Mouse (Mus musculus) kidney, adult 9 months (tissue): ENCODE results near the gene Cfap54.
A peak's percentile ranks its signal among the peaks of the same experiment; 100 is the strongest.

Experiments used
- DNase-seq: peaks from one replicate; pipeline ENCODE4 v3.0.0; 2022

The Cfap54 gene

GRCm38 (mm10) chr10:92933616-92934015, 147.8 kb downstream of the Cfap54 start:
- no peak for DNase-seq

DNA sequence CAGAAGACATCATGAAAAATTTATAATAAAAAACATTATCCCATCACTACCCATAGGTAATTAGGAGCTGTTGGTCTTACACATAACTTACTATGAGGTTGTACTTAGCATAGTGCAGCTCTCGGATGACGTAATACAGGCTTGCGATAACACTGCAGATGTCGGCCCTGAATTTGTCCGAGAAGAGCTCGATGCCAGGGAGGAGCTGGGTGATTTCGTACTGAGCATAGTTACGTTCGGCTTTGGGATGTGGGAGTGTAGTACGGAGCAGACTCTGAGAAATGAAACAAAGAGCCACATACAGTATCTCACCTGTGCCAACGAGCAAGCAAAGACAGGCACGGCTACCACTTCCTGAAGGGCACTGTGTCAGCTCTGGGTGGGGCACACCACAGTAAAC, 149.0 kb downstream of the Cfap54 start:
- DNase-seq = no peak

DNA sequence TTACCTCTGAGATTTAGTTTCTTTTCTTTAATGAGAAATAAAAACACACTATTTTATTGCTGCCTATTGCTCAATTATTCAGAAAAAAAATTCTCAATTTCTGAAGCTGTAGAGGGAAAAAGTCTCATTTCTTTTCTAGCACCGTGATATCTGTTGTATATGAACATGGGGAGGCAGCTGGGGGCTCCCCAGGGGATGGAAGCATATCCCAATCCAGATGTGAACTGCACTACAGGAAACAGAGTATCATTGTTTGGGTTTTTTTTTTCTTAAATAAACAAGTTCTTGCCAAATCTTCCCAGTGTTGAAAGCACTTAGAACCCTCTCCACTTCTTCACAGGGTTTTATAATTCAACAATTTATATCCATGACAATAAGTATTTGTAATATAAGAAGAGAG, 151.4 kb downstream of the Cfap54 start:
- DNase-seq = no peak

- DNase-seq = peak; percentile 3
Measured at GRCm38 (mm10) chr10:92928256-92928655, 153.2 kb downstream of the Cfap54 start.

DNA sequence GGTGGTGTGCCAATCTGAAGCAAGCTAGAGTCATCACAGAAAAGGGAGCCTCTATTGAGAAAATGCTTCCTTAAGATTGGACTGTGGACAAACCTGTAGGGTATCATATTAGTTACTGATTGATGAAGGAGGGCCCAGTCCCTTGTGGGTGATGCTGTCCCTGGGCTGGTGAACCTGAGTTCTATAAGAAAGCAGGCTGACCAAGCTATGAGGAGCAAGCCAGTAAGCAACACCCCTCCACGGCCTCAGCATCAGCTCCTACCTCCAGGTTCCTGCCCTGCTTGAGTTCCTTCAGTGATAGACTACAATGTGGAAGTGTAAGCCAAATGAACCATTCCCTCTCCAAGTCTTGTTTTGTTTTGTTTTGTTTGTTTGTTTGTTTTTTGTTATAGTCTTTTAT, 162.9 kb downstream of the Cfap54 start:
- DNase-seq = no peak

GRCm38 (mm10) chr10:92907246-92907645, 174.2 kb downstream of the Cfap54 start:
- no peak for DNase-seq

DNA sequence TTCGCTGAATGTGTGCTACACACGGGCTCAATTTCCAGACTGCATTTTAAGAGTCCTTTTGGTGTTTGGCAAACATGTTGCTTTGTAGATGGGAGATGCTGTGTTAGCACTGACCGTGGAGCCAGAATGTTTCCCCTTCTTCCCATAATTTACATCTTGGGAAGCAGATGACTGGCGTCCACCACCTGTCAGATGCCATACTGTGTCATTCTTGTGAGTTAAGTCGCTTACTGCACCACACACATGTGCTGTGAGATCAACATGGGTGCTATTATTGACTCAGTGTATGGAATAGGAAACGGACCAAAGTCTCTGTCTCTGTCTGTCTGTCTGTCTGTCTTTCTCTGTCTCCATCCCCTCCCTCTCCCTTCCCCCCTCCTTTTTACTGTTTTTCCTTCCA, 193.0 kb downstream of the Cfap54 start:
- DNase-seq = no peak

DNA sequence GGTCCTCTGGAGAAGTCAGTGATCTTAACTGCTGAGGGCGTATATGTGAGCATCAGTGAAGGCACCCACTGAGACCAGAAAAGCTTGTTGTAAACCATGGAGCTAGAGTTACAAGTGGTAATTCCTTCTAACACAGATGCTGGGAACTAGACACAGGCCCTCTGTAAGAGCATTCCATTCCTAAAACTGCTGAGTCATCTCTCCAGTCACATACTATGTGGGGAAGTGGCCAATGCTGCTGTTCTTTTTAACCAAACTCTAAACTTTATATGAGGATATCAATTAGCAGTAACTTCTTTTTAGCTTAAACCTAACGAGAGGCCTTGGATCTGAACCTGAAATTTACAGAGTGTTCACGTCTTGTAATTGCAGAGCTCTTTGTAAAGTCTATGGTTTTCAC, 203.4 kb downstream of the Cfap54 start:
- DNase-seq = no peak

GRCm38 (mm10) chr10:92840980-92841379, 240.4 kb downstream of the Cfap54 start:
- no peak for DNase-seq

- DNase-seq = no peak
Measured at GRCm38 (mm10) chr10:92837572-92837971, 243.8 kb downstream of the Cfap54 start.

DNA sequence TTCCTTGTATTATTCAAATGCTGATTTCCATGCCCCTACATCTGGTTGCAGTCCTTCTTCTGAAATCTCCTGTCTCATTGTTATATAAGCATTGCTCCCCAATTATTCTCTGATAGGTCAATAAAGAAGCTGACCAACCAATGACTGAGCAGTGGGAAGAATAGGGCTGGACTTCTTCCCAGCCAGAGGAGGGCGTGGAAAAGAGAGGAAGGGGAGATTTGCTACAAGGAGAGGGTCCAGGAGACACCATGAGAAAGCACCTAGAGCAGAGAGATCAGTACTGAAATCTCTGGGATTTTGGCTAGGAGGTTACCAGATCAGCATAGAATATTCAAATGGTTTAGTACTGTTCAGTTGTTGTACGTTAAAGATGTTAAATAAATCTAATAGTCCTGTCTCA, 244.4 kb downstream of the Cfap54 start:
- no peak for DNase-seq

GRCm38 (mm10) chr10:92821499-92821898, 259.9 kb downstream of the Cfap54 start:
- no peak for DNase-seq

GRCm38 (mm10) chr10:92818190-92818589, 263.2 kb downstream of the Cfap54 start:
- DNase-seq = no peak

DNA sequence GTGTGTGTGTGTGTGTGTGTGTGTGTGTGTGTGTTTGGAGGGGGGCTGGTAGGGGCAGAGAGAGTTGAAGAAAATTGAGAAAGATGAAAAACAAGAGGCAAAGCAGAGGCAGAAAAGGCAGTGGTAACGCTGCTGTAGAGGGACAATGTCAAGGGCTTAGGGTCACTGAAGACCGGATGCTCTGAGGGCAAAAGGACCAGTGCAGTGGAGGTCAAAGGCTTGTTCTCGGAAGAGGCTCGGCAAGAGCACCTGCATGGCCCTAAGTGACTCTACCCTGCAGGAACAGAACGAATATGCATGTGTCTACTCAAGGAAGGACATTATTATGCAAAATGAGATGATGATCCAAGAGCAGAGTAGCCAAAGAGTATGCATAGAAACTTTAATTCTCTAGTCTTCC, 264.5 kb downstream of the Cfap54 start:
- no peak for DNase-seq

DNA sequence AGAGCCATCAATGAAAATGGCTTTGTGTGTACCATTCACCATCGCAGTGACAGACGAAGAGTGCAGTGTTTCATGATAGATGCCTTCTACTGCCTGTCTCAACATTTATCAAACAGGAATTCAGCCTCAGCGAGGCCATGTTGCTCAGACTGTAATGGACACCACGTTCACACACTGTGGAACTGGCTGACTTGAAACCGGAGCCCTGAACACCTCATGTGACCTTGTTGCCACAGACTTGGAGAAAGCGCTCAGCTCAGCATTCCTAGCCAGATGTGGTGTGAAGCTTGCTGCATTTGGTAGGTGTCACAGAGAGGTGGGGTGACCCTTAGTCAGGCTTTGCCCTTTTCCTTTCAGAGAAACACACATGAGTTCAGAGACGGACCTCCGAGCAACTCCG, 270.5 kb downstream of the Cfap54 start:
- no peak for DNase-seq

- DNase-seq = no peak
Measured at GRCm38 (mm10) chr10:92791908-92792307, 289.5 kb downstream of the Cfap54 start.

GRCm38 (mm10) chr10:92791531-92791900, 289.9 kb downstream of the Cfap54 start:
- DNase-seq = no peak

DNA sequence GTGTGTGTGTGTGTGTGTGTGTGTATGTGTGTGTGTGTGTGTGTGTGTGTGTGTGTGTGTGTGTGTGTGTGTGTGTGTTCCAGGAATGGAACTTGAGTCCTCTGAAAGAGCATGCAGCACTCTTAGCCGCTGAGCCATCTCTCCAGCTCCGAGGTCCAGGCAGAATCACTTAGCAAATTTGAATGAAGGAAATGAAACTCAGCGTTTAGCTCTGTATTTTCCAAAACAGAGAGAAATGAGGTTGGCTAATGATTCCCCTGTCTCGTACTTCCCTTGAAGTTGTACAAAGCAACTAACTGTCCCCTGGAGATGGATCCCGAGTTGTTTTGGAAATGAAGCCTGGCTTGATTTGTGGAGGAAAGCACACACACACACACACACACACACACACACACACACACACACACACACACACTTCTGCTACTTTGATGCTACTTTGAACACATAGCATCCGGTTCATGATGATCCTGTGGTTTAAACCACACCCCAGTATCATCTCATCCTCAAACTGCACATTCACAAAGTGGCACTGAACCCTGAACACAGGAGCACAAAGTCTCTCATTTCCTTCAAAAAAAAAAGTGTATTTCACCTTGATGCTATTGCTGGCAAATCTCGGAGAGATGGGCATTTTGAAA, 290.4 kb downstream of the Cfap54 start:
- no peak for DNase-seq

DNA sequence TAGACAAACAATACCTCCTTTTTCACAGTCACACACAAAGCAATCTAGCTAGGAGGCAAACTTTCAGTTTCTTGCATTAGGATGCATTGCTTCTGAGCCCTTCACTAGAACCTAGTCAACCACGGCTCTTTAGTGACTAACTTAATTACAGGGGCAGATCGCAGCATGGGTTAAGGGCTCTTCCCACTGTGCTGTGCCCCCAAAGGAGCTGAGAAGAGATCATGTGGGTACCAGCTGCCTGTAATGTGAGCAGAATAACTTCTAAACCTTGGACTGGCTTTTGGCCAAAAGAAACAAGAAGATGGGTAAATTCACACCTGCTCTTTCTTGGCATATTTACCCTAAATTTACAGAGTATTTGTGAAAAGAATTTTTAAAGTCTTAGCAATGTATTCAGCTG, 291.2 kb downstream of the Cfap54 start:
- no peak for DNase-seq

GRCm38 (mm10) chr10:92788410-92789096, 292.9 kb downstream of the Cfap54 start:
- DNase-seq = no peak

- no peak for DNase-seq
Measured at GRCm38 (mm10) chr10:92782691-92783090, 298.7 kb downstream of the Cfap54 start.

- no peak for DNase-seq
Measured at GRCm38 (mm10) chr10:92754359-92754758, 327.1 kb downstream of the Cfap54 start.

GRCm38 (mm10) chr10:92730339-92730738, 351.1 kb downstream of the Cfap54 start:
- no peak for DNase-seq

DNA sequence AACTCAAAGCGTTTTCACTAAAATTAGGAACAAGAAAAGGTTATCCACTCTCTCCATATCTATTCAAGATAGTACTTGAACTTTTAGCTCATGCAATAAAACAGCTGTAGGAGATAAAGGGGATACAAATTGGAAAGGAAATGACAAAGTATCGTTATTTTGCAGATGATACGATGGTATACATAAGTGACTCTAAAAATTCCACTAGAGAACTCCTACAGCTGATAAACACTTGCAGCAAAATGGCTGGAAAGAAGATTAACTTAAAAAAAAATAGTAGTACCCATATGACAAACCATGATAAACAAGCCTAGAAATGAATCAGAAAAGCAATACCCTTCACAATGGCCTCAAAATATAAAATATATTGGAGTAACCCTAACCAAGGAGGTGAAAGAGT, 352.7 kb downstream of the Cfap54 start:
- no peak for DNase-seq
